Mouse (Mus musculus) CH12.LX (cell line): ENCODE results near the gene Tpm1.

ENCODE experiments used
- BHLHE40 ChIP-seq: IDR thresholded peaks from 2 replicates; pipeline ENCODE4 v1.6.1; 2011; ENCODE audit warnings: mild to moderate bottlenecking, low read depth, low read length, improper control_type of control experiment
- CTCF ChIP-seq, 2 experiments: IDR thresholded peaks in 1 of 2; conservative IDR thresholded peaks in 1 of 2; 2 replicates each; pipeline ENCODE4 v1.5.1; 2011 to 2012; ENCODE audit warnings: low read depth in 2 of 2, low read length in 2 of 2, improper control_type of control experiment in 1 of 2, inconsistent platforms in 1 of 2, mild to moderate bottlenecking in 1 of 2, moderate library complexity in 1 of 2
- EP300 ChIP-seq: IDR thresholded peaks from 2 replicates; pipeline ENCODE4 v1.6.1; 2011; ENCODE audit warnings: low read length, improper control_type of control experiment
- ETS1 ChIP-seq: conservative IDR thresholded peaks from 2 replicates; pipeline ENCODE4 v1.6.1; 2012; ENCODE audit warnings: low read depth, mild to moderate bottlenecking, inconsistent platforms, low read length, improper control_type of control experiment, moderate library complexity
- JUND ChIP-seq: conservative IDR thresholded peaks from 2 replicates; pipeline ENCODE4 v1.6.1; 2011; ENCODE audit warnings: low read depth, low read length, improper control_type of control experiment
- MXI1 ChIP-seq: IDR thresholded peaks from 2 replicates; pipeline ENCODE4 v1.6.1; 2011; ENCODE audit warnings: mild to moderate bottlenecking, low read depth, low read length, improper control_type of control experiment
- POLR2A ChIP-seq: IDR thresholded peaks from 2 replicates; pipeline ENCODE4 v1.6.1; 2011; ENCODE audit warnings: low read depth, mild to moderate bottlenecking, improper control_type of control experiment, low read length
- SIN3A ChIP-seq: IDR thresholded peaks from 2 replicates; pipeline ENCODE4 v1.6.1; 2012; ENCODE audit warnings: low read length, improper control_type of control experiment, inconsistent platforms
- UBTF ChIP-seq: IDR thresholded peaks from 2 replicates; pipeline ENCODE4 v1.6.1; 2012; ENCODE audit warnings: low read depth, mild to moderate bottlenecking, inconsistent platforms, low read length, improper control_type of control experiment, moderate library complexity
- ZMIZ1 ChIP-seq: IDR thresholded peaks from 2 replicates; pipeline ENCODE4 v1.6.1; 2012; ENCODE audit warnings: low read depth, mild to moderate bottlenecking, inconsistent platforms, low read length, improper control_type of control experiment

GRCm38 (mm10) chr9:67042813-67043207, 6.4 kb downstream of the Tpm1 start:
- TF ChIP-seq CTCF (conservative IDR thresholded peaks at IDR 0.05 in 1 of 2, IDR thresholded peaks at IDR 0.05 in 1 of 2; ENCODE audit: low read depth in 2 of 2, low read length in 2 of 2) (no peak), EP300 (no peak), ZMIZ1 (no peak), SIN3A (no peak), POLR2A (no peak), BHLHE40 (no peak), MXI1 (no peak), JUND (no peak), ETS1 (no peak), UBTF (no peak)
